Mouse (Mus musculus) CD4-positive, CD25-positive, alpha-beta regulatory T cell, adult 2 months (primary cell): ENCODE measurements at regions not wholly inside any gene's neighbourhood (a gene's known extent, or its start where the extent isn't known, plus 50 kb on each side); places are given as distances from the start of the nearest gene placed in this dataset.
"Not testable (repeated sequence)": the region's sequence is repeated elsewhere in the genome, so short reads cannot be mapped to it uniquely, and the experiment has no call there.

Source experiments
- DNase-seq: peaks from one replicate; pipeline ENCODE4 v3.0.0-alpha.2; 2012; ENCODE audit warnings: low read depth, low spot score

- DNase-seq, result no peak
These were observed 142.8 kb upstream of the Gadl1 start for GRCm38 (mm10) chr9:115766471-115766870.

GRCm38 (mm10) chr9:115775112-115775511 lies 134.1 kb upstream of the Gadl1 start:
- no peak for DNase-seq

GRCm38 (mm10) chr9:115775858-115776257 lies 133.4 kb upstream of the Gadl1 start:
- DNase-seq, result no peak

GRCm38 (mm10) chr9:115777097-115777864 lies 132.0 kb upstream of the Gadl1 start:
- peak; percentile 21 for DNase-seq

- DNase-seq, result no peak
These were observed 130.4 kb upstream of the Gadl1 start for GRCm38 (mm10) chr9:115778862-115779261.

GRCm38 (mm10) chr9:115799330-115799729 lies 109.9 kb upstream of the Gadl1 start:
- no peak for DNase-seq

GRCm38 (mm10) chr9:115800624-115801023 lies 108.6 kb upstream of the Gadl1 start:
- no peak for DNase-seq

- DNase-seq, result no peak
These were observed 106.2 kb upstream of the Gadl1 start for GRCm38 (mm10) chr9:115803071-115803470.

GRCm38 (mm10) chr9:115805224-115805623 lies 104.0 kb upstream of the Gadl1 start:
- no peak for DNase-seq

- no peak for DNase-seq
These were observed 103.1 kb upstream of the Gadl1 start for GRCm38 (mm10) chr9:115806018-115806702.

- DNase-seq, result no peak
These were observed 69.1 kb upstream of the Gadl1 start for GRCm38 (mm10) chr9:115840186-115840585.

GRCm38 (mm10) chr9:115840791-115841190 lies 68.5 kb upstream of the Gadl1 start:
- DNase-seq, result no peak

- no peak for DNase-seq
These were observed 67.6 kb upstream of the Gadl1 start for GRCm38 (mm10) chr9:115841684-115842083.

- no peak for DNase-seq
These were observed 64.9 kb upstream of the Gadl1 start for GRCm38 (mm10) chr9:115844340-115844739.

GRCm38 (mm10) chr9:115845091-115845490 lies 64.2 kb upstream of the Gadl1 start:
- DNase-seq, result no peak

- DNase-seq, result no peak
These were observed 61.8 kb upstream of the Gadl1 start for GRCm38 (mm10) chr9:115847289-115848074.

- not testable (repeated sequence) for DNase-seq
These were observed 55.9 kb upstream of the Gadl1 start for GRCm38 (mm10) chr9:115853210-115853842.

GRCm38 (mm10) chr9:115857301-115857700 lies 52.0 kb upstream of the Gadl1 start:
- DNase-seq, result no peak

- peak; percentile 41 for DNase-seq
These were observed 50.4 kb upstream of the Gadl1 start for GRCm38 (mm10) chr9:115858848-115859247.
